8 mouse cellular contexts compared by ENCODE assay signal in genomic region chr3:90294651-90295050, GRCm38 (mm10). TPM values are rescaled to one million over a fixed set of nuclear protein-coding genes. Genes with fewer than 3 reads are reported as not detected.
A peak's percentile ranks its signal among the peaks of the same experiment; 100 is the strongest.
DNase-seq lines count a peak whose midpoint lies in the region; ATAC-seq and TF ChIP-seq lines count a peak whose summit lies in the region.

No protein-coding gene starts in this region.

- TF ChIP-seq CTCF in lung, adult 2 months (IDR thresholded peaks at IDR 0.05; ENCODE audit: insufficient read depth, low read length), result no peak

- 53% methylated on average over 2 of the region's 2 CpGs for WGBS in lung, adult 2 months
- WGBS in forebrain, embryonic 10.5 days, result 83% methylated on average over 2 of the region's 2 CpGs
- WGBS in limb, embryonic 10.5 days, result 89% methylated on average over 2 of the region's 2 CpGs
- 82% methylated on average over 2 of the region's 2 CpGs for WGBS in neural tube, embryonic 13.5 days

- H3K4me2 ChIP-seq in neural tube, embryonic 13.5 days, result peak overlapping the region; percentile 94

- peak overlapping the region; percentile 23 for H3K4me3 ChIP-seq in lung, adult 2 months (replicated peaks; ENCODE audit: extremely low read depth, low read depth, low read length)
- H3K4me3 ChIP-seq in forebrain, embryonic 10.5 days, result peak overlapping the region; percentile 86
- peak overlapping the region; percentile 86 for H3K4me3 ChIP-seq in limb, embryonic 10.5 days
- peak overlapping the region; percentile 92 for H3K4me3 ChIP-seq in neural tube, embryonic 13.5 days

- peak overlapping the region; percentile 93 for H3K9ac ChIP-seq in neural tube, embryonic 13.5 days

- TF ChIP-seq POLR2A in lung, adult 2 months (IDR thresholded peaks at IDR 0.05; ENCODE audit: borderline replicate concordance, extremely low read depth, low read depth, low read length), result no peak

- no peaks in the 10 kb centered on the region for H3K9me3 ChIP-seq in forebrain, embryonic 10.5 days
- H3K9me3 ChIP-seq in limb, embryonic 10.5 days (replicated peaks), result no peaks in the 10 kb centered on the region
- H3K9me3 ChIP-seq in neural tube, embryonic 13.5 days, result no peaks in the 10 kb centered on the region

- no peaks in the 10 kb centered on the region for H3K27me3 ChIP-seq in forebrain, embryonic 10.5 days (ENCODE audit: poor library complexity, severe bottlenecking)
- H3K27me3 ChIP-seq in limb, embryonic 10.5 days (ENCODE audit: low read depth, poor library complexity, severe bottlenecking), result no peaks in the 10 kb centered on the region
- H3K27me3 ChIP-seq in neural tube, embryonic 13.5 days, result no peaks in the 10 kb centered on the region

- ATAC-seq in neural tube, embryonic 13.5 days (ENCODE audit: low read depth), result no peak

- peaks cover 19% of the 10 kb centered on the region for H3K4me1 ChIP-seq in lung, adult 2 months (ENCODE audit: control insufficient read depth, insufficient read depth, low read length)
- H3K4me1 ChIP-seq in forebrain, embryonic 10.5 days, result peaks cover 21% of the 10 kb centered on the region
- peaks cover 16% of the 10 kb centered on the region for H3K4me1 ChIP-seq in limb, embryonic 10.5 days
- H3K4me1 ChIP-seq in neural tube, embryonic 13.5 days (replicated peaks), result peaks cover 46% of the 10 kb centered on the region

- DNase-seq in lung, adult 2 months, result no peak
- DNase-seq in lung, postnatal 25 days (ENCODE audit: low spot score), result no peak
- DNase-seq in forebrain, embryonic 10.5 days (ENCODE audit: extremely low spot score, low spot score), result no peak
- DNase-seq in limb, embryonic 10.5 days (ENCODE audit: low spot score), result no peak
- no peak for DNase-seq in cerebellum, postnatal 25 days
- DNase-seq in MN1 (ENCODE audit: low spot score), result no peak
- no peak for DNase-seq in gastrocnemius, adult 18-20 months (ENCODE audit: low spot score)

- peak overlapping the region; percentile 93 for H3K27ac ChIP-seq in forebrain, embryonic 10.5 days
- H3K27ac ChIP-seq in limb, embryonic 10.5 days, result peak overlapping the region; percentile 98; the same call in 1 of the 2 replicates
- H3K27ac ChIP-seq in neural tube, embryonic 13.5 days (replicated peaks), result no peak overlapping the region

- H3K36me3 ChIP-seq in forebrain, embryonic 10.5 days (replicated peaks), result peaks cover 35% of the 10 kb centered on the region
- peaks cover 24% of the 10 kb centered on the region for H3K36me3 ChIP-seq in limb, embryonic 10.5 days
- H3K36me3 ChIP-seq in neural tube, embryonic 13.5 days, result no peaks in the 10 kb centered on the region

RNA-seq across cellular contexts. Expression of gene Gatad2b, which starts 1.7 kb away (rescaled TPM):
- polyA plus RNA-seq in lung, adult 2 months (2012; rRNA removed), result 21.5 and 26.0 TPM in 2 replicates
- polyA plus RNA-seq in forebrain, embryonic 10.5 days (2016; fragmentation: Nextera tagmentation; extraction: Ambion mirVana), result 12.4 and 14.4 TPM in 2 replicates
- polyA plus RNA-seq in limb, embryonic 10.5 days (2016; fragmentation: Nextera tagmentation; extraction: Ambion mirVana), result 14.3 and 15.6 TPM in 2 replicates
- polyA plus RNA-seq in neural tube, embryonic 13.5 days (2015; fragmentation: Nextera tagmentation; extraction: Ambion mirVana), result 13.7 and 15.6 TPM in 2 replicates
- 10 to 100 TPM; 58.3 to 59.4 TPM for total RNA-seq in gastrocnemius, adult 18-20 months (2021)

RNA-seq across cellular contexts. Expression of gene Dennd4b, which starts 29.7 kb away (rescaled TPM):
- 37.5 and 39.6 TPM in 2 replicates for polyA plus RNA-seq in lung, adult 2 months (2012; rRNA removed)
- polyA plus RNA-seq in forebrain, embryonic 10.5 days (2016; fragmentation: Nextera tagmentation; extraction: Ambion mirVana), result 7.0 and 7.2 TPM in 2 replicates
- polyA plus RNA-seq in limb, embryonic 10.5 days (2016; fragmentation: Nextera tagmentation; extraction: Ambion mirVana), result 3.4 and 5.1 TPM in 2 replicates
- polyA plus RNA-seq in neural tube, embryonic 13.5 days (2015; fragmentation: Nextera tagmentation; extraction: Ambion mirVana), result 5.9 and 7.4 TPM in 2 replicates
- 10 to 100 TPM; 81.1 to 81.6 TPM for total RNA-seq in gastrocnemius, adult 18-20 months (2021)

RNA-seq across cellular contexts. Expression of gene Crtc2, which starts 40.7 kb away (rescaled TPM):
- 60.2 and 77.4 TPM in 2 replicates for polyA plus RNA-seq in lung, adult 2 months (2012; rRNA removed)
- polyA plus RNA-seq in forebrain, embryonic 10.5 days (2016; fragmentation: Nextera tagmentation; extraction: Ambion mirVana), result 21.3 and 26.4 TPM in 2 replicates
- polyA plus RNA-seq in limb, embryonic 10.5 days (2016; fragmentation: Nextera tagmentation; extraction: Ambion mirVana), result 26.5 and 31.6 TPM in 2 replicates
- polyA plus RNA-seq in neural tube, embryonic 13.5 days (2015; fragmentation: Nextera tagmentation; extraction: Ambion mirVana), result 23.7 and 27.0 TPM in 2 replicates
- 10 to 100 TPM; 13.7 to 16.2 TPM for total RNA-seq in gastrocnemius, adult 18-20 months (2021)

RNA-seq across cellular contexts. Expression of gene Slc39a1, which starts 46.7 kb away (rescaled TPM):
- 72.8 and 83.7 TPM in 2 replicates for polyA plus RNA-seq in lung, adult 2 months (2012; rRNA removed)
- polyA plus RNA-seq in forebrain, embryonic 10.5 days (2016; fragmentation: Nextera tagmentation; extraction: Ambion mirVana), result 69.6 and 75.4 TPM in 2 replicates
- polyA plus RNA-seq in limb, embryonic 10.5 days (2016; fragmentation: Nextera tagmentation; extraction: Ambion mirVana), result 55.6 and 60.1 TPM in 2 replicates
- 42.4 and 54.8 TPM in 2 replicates for polyA plus RNA-seq in neural tube, embryonic 13.5 days (2015; fragmentation: Nextera tagmentation; extraction: Ambion mirVana)
- total RNA-seq in gastrocnemius, adult 18-20 months (2021), result 10 to 100 TPM; 38.9 to 40.7 TPM

RNA-seq across cellular contexts. Expression of gene Creb3l4, which starts 51.3 kb away (rescaled TPM):
- 2.0 TPM in 2 replicates for polyA plus RNA-seq in lung, adult 2 months (2012; rRNA removed)
- polyA plus RNA-seq in forebrain, embryonic 10.5 days (2016; fragmentation: Nextera tagmentation; extraction: Ambion mirVana), result 4.5 and 5.8 TPM in 2 replicates
- polyA plus RNA-seq in limb, embryonic 10.5 days (2016; fragmentation: Nextera tagmentation; extraction: Ambion mirVana), result 4.0 and 8.9 TPM in 2 replicates
- polyA plus RNA-seq in neural tube, embryonic 13.5 days (2015; fragmentation: Nextera tagmentation; extraction: Ambion mirVana), result 3.3 and 3.5 TPM in 2 replicates
- total RNA-seq in gastrocnemius, adult 18-20 months (2021), result not detected

Comparison
In these comparisons a context has a peak if more than half of its experiments do, and no peak if none do; other contexts are left out.
1. H3K4me3 ChIP-seq: peak in every context shown above with its lines; median percentile 92 in neural tube, embryonic 13.5 days; 86 in forebrain, embryonic 10.5 days; 86 in limb, embryonic 10.5 days; 23 in lung, adult 2 months.